Mouse (Mus musculus) erythroblast, adult 5-6 weeks (primary cell): ENCODE data around the gene Mepce. TPM values are rescaled to one million over a fixed set of nuclear protein-coding genes. Genes with fewer than 3 reads are reported as not detected.
"Not testable (repeated sequence)": the region's sequence is repeated elsewhere in the genome, so short reads cannot be mapped to it uniquely, and the experiment has no call there.

Experiments
- ATAC-seq: replicated peaks from 2 replicates; pipeline ENCODE4 v1.8.0; 2016; ENCODE audit warnings: moderate number of reproducible peaks, mild to moderate bottlenecking, moderate TSS enrichment, inconsistent platforms; ENCODE audit not compliant: poor library complexity, low FRiP score, severe bottlenecking
- total RNA-seq, 2 experiments: library from RNA; stranded (forward) in 1 of 2; stranded (reverse) in 1 of 2; fragments of 150-400 nt in 1 of 2; fragments of 200-764, 138-1000 nt in 1 of 2; gene quantifications; 2 replicates each; pipeline versions ENCODE4 v1.2.3 to v1.2.4; 2015 to 2017; ENCODE audit warnings: low replicate concordance in 2 of 2

Mepce gene
- total RNA-seq, 2 experiments from 2014 or later: 4.8 to 7.7 TPM

DNA sequence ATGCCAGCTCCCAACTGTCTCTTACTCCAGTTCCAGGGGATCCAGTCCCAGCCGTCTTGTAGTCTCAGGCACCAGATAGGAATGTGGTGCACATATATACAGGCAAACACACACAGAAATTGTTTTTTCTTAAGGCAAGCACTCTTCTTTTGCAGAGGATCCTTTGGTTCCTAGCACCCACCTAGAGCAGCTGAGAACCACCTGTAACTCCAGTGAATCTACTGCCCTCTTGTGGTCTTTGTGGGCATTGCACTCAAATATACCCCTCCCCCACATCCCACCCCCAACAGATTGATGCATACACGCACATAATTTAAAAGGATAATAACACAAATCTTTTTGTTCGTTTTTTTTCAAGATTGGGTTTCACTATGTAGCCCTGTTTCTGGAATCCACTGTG is 21.2 kb downstream of the Mepce start:
- peak; percentile 58; the same call in 1 of the 2 replicates for ATAC-seq

DNA sequence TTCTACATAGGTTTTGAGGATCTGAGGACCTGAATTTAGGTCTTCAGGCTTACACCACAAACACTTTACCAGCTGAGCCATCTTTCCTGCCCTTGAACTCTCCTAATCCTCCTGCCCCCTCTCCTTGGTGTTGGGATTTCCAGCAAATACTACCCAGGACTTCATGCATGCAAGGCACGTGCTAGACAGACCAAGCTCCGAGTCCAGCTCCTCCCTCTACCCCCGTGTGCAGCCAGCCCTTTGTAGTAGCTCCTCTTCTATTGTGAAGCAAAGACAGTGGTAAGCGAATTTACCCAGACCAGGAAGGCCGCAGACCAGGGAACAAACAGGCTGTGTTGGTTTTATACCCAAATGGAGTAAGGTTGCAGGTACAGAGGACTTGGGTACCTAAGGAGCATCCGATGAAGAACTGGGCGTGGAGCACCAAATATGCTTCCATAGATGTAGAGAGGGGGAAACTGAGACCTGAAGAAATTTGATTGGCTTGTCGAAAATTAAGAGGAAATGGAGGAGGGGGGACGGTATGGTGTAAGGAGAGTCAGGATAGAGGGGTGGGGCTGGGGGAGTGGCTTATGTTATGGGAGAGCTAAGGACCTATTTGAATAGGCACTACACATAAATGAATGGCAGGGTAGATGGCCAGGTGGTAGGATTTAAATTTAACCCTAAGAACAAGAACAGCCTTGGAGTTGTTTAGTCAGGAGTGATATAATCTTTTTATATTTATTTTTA is 22.7 kb downstream of the Mepce start:
- ATAC-seq: no peak

DNA sequence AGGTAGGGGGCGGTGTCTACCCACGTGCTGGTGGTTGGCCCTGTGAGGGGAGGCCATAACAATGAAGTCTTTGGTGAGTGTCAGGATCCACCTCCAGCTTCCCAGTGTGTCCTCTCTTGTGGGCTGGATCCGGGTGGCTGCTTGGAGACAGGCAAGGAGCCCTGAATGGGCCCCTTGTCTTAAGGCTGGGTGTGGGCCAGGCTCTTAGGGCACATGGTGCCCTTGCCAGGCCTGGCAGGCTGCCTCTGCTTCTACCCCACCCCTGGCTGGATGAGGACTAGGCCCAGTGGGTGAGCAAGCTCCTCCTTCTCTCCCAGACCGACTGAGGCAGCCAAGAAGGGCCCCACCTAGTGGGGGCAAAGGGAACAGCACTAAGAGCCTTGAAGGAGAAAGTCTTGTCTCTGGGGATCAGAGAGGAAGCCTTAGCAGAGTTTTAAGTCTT is 27.5 kb downstream of the Mepce start:
- ATAC-seq: peak; percentile 82

DNA sequence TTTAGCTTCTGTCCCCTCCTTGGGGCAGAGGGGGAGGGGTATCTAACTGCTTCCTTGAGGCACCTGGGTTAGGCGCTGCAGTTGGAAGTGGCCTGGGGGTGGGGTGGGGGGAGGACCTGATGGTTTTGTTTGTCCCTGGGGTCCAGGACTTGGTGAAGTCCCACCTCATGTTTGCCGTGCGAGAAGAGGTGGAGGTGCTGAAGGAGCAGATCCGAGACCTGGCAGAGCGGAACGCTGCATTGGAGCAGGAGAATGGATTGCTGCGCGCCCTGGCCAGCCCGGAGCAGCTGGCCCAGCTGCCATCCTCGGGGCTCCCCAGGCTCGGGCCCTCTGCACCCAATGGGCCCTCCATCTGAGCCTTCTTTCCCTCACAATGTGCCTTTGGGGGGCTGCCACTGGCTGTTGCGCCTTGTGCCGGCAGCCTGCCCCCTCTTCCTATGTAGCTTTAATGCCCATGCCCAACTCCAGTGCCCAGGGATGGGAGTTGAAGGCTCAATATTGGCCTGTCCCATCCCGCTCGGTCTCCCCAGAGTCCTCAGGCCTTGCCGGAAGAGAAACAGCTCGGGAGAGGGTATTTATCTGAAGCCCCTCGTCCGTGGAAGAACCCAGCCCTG is 28.4 kb downstream of the Mepce start:
- ATAC-seq: no peak

DNA sequence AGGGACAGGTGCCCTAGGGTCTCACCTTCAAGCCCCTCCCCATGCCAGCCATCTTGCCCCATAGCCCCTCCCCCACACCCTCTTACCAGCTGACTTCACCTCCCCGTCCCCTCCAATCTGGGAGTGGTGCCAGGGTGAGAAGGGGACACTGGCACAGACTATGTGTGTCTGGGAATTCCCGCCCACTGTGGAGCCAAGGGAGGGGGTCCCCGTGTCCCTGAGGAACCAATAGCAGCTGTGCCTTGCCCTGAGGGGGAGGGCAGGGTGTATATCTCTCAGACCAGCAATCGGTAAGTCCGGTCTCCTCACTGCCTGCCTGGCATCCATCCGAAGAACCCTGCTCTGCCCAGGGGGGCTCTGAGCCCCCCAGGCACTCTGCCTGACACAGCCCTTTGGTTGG is 29.6 kb downstream of the Mepce start:
- ATAC-seq: no peak

DNA sequence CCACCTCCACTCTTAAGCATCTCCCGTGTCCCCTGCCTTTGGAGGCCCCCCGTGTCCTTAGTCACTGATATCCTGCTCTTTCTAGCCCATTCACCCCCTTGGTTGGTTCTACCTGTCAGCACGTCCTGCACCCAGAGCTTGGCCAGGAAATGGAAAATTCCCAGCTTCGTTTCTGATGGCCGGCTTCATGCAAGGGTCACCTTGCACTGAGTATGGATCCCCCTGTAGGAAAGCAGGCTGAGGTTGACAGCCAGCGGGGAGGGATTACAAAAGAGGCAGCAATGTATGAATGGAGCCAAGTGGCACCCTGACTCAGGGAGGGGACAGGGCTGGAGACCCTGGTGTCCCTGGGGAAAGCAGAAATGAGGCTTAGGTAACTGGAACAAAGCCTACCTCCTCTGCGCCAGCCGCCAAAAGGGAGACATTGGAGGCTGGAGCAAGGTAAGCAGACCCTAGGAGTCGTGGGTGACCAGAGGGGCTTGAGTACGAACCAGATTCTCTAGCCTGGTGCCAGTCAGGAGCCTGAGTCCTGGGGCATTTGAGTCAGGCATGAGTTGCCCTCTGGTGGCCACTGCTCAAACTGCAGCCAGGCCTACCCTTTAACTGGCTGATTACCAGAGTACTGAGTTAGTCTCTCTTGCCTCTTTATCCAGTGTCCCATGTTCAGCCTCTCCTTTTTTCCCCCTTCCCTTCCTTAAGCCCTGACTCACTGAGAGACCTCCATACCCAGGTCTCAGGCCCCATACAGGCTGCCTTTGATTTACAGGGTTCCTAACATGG is 30.4 kb downstream of the Mepce start:
- ATAC-seq: peak; percentile 74

DNA sequence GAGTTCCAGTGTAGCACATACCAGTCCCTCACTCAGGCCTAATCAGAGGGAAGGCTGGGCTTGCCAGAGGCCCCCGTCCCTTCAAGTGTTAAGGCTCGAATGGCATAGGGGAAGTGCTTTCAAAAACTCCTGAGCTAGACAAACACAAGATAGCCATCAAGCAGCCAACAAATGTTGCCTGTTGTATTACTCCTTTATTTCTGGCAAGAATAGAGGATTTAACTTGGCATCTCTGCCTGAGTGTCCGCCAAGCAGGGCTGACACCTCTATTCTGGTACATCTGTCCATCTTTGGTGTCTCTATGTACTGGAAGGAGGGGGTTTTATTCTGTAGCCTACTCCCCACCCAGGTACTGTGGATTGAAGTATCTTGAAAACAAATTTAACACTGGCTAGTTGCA is 31.3 kb downstream of the Mepce start:
- no peak for ATAC-seq

DNA sequence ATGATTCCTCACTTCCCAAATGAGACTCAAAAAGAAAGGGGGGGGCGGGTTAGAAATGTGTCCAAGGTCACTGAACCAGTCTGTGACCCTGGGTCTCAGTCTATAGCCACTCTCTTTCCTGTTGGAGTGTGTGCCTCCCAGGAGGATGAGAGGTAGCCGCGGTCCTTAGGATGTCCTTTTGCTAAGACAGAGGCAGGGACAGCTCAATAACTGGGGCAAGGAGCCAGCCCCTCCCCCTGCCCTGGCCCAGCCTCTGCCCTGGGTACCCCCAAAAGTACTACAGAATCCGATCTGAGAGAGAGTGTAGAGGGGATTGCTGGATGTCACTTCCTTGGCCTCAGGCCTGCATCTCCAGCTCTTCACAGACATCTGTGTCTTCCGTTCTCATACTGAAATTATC is 32.0 kb downstream of the Mepce start:
- ATAC-seq: no peak

DNA sequence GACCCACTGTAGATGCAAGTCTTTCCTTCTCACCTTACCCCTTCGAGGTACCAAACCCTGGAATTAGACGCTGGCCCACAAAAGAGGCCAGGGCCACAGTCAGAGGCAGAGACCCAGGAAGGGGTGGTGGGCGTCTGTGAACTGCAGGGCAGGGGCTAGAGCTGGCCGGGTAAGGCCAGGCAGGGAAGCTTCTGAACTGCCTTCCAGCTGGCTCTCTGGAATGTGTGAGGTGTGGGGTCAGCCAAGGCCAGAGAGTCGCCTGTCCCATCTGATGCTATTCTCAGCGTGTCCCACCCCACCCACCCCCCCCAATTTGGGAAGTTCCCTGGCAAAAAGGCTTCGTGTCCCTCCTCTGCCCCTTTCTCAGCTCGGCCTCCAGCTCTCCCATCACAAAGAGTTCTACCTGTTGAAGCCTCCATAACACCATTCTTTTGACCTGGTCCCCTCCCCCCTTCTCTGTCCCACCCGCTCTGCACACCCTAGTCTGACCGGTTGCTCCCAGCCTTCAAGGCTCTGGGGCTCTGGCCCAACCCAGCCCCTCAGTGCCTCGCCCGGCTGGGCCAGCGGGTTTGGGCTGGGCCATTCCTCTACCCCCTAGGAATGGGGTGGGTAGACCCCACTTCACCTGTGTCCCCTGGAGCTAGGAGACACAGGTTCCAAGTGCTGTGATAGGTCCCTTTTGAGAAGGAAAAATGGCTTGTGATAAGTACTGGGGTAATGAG is 34.2 kb downstream of the Mepce start:
- ATAC-seq: no peak

DNA sequence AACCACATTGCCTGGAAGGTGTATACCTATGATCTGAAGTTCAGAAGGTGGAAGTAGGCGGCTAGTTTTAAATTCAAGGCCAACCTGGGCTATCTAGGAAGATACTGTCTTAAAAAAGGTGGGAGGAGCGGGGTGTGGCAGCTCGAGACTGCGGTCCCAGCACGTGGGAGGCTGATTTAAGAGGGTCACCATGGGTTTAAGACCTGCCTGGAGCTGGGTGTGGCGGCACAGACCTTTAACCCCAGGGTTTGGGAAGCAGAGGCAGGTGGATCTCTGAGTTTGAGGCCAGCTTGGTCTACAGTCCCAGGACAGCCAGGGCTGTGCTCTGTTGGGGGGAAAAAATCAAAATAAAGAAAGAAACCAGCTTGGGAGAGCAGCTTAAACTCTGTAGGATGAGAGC is 35.5 kb downstream of the Mepce start:
- no peak for ATAC-seq

DNA sequence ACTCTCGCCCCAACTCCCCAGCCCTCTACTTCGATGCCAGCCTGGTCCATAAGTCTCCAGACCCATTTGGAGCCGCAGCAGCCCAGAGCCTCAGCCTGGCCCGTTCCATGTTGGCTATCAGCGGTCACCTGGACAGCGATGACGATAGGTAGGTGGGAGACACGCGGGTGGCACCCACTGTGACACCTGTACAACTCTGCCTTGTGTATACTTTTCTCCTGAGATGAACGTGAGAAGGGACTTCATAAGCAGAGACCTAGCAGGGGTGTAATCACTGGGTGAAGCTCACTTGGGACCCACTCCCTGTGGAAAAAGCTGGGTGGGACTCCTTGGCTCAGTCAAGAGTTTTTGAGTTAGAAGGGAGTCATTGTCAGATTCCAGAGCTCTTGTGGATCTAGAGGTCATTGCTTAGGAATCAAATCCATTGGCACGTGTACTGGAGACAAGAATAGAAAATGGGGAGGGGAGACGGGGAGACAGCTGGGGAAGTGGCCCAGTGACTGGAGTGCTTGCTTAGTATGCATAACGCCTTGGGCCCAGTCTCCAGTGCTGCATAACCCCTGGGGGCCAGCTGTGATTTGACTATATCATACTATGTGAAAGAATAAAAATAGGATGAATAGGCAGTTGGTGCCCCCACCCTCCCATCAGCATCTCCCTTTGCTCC is 36.1 kb downstream of the Mepce start:
- no peak for ATAC-seq

DNA sequence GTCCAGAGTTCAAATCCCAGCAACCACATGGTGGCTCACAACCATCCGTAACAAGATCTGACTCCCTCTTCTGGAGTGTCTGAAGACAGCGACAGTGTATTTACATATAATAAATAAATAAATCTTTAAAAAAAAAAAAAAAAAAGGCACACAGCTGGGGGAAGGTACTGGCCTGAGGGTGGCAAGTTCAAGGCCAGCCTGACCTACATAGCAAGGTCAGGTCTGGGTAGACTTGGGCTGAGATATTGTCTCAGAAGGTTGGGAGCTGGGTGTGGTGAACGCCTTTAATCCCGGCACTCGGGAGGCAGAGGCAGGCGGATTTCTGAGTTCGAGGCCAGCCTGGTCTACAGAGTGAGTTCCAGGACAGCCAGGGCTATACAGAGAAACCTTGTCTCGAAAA is 37.2 kb downstream of the Mepce start:
- ATAC-seq: not testable (repeated sequence)

DNA sequence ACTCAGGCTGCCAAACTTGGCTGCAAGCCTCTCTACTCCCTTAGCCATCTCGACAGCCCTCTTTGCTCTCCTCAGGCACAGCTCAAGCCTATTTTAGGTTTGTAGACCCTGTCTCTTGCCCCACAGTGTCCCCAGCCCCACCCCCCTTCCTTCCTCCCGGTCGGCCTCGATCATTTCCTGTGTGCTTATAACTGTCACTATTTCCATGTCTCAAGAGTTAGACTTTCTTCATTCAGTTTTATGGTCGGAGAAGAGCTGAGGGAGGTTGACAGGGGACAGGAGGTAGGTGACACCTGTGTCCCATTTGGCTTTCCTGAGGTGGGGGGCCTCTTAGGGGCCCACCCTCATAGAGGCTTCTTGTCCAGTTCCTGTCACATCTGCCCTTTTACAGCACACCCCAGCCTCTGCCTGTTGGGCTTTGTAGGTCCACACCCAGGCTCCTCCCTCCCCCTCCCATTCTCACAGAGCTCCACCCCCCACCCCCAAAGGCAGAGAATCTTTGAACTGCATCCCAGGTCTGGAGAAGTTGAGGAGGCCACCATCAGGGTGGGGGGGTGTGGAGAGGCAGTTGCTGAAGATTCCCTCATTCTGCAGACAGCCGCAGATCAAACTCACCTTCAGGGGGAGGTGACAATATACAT is 38.1 kb downstream of the Mepce start:
- no peak for ATAC-seq

DNA sequence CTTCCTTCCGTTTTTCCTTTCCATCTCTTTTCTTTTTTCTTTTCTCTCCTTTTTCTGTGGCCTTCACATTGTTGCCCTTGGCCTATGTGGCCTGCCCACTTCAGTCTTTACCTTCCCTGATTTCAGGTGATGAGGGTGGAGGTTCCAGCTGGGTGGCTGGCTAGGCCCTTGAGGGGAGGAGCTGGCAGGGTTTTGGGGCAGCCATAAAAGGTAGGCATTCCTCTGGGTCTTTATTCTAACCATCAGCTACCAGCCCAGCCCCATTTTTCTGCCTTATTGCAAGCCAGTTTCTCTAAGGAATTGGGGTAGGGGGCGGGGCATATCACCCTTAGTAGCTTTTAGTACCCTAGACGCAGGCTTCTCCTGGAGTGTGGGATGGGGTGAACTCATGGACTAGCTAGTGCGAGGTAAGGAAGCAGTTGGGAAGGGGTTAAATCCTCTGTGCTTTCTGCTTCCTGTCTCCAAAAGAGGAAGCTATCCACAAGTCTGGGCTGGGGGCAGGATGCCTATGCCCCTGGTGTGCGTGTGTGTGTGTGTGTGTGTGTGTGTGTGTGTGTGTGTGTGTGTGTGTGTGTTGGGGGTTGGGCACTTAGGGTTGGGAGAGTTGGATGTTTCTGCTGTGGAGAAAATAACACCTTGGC is 39.2 kb downstream of the Mepce start:
- no peak for ATAC-seq

DNA sequence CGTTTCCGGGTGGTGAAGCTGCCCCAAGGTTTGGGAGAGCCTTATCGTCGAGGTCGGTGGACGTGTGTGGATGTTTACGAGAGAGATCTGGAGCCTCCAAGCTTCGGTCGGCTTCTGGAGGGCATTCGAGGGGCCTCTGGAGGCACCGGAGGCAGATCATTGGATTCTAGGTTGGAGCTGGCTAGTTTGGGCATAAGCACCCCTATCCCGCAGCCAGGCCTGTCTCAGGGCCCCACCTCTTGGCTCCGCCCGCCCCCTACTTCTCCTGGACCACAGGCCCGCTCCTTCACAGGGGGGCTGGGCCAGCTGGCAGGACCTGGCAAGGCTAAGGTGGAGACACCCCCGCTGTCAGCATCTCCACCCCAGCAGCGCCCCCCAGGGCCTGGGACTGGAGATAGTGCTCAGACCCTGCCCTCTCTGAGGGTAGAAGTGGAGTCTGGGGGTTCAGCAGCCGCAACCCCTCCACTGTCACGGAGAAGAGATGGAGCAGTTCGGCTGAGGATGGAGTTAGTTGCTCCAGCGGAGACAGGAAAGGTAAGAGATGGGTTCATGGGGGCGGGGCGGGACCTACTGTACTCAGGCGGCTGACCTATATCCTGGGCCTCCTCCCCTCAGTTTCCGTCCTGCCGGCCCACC is 40.0 kb downstream of the Mepce start:
- ATAC-seq: peak; percentile 51

DNA sequence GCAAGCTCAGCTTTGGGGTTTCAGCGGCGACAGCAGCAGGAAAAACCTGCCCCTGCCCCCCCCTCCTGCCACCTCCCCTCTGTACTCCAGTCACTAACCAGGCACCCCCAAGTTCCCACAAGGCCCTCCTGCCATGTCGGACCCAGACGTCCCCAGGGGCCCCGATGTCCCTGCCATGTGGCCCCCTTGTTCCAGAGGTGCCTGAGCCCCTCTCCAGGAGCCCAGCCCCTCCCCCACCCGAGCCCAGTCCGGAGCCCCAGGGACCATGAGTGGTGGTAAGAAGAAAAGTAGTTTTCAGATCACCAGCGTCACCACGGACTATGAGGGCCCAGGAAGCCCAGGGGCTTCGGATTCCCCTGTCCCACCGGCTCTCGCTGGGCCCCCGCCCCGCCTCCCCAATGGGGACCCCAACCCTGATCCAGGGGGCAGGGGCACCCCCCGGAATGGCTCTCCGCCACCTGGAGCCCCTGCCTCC is 40.6 kb downstream of the Mepce start:
- no peak for ATAC-seq

DNA sequence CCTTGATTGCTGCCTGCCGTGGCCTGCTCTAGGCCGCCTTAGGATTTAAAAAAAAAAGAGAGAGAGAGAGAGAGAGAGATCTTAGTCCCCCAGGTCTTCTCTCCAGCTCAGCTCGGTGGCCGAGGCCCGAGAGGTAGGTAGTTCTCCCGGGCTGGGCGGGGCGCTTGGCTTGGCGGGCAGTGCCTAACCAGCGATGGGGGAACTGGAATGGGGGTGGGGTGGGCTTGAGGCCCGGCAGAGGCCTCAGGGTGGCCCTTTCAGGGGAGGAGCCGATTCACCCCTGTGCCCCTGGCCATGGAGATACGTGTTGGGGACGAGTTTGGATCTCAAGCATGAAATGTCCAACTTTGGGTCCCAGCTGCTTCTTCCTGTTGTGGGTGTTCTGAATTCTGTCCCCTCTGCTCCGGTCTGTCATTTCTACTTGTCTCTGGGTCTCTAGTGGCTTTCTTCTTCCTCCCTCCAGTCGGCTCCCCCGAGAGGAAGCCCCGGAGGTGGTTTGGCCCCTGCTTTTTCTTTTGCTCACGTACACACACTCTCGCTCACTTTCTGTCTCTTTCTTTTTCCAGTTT is 41.1 kb downstream of the Mepce start:
- peak; percentile 50 for ATAC-seq
